10 mouse cellular contexts compared by ENCODE assay signal in the genomic region with DNA sequence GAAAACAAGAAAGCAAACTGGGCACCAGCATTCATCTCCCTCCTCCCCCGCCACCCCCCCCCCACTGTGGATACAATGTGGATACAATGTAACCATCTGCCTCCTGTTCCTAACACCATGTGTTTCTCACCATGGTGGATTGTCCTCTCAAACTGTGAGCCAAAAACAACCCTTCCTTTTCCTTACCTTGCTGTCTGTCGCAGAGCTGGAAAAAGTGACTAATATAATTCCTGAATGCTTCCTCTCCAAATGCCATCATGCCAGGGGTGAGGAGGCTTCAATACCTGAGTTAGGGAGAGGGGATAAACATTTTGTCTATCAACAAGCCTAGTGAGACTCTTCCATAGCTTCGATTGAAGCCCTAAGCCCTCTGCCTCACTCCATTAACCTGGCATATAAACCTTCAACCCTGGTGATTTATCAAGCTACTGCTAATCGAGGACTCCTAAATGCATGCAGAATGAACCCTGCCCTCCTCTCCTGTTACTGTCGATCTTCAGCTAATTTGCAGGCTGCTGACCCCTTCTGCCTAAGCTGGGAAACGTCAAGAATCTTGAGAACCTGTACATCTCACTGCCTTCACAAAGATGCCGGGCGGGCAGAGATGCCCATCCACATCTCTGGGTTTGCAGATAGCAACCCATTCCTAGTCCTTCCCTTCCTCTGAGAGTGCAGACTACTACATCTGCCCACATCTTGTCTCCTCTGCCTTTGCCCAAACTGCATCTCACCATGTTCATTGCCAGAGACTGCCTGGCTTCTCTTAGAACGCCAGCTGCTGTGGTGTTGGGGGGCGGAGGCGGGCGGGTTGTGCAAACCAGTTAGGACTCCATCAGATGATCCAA.
DNase-seq lines count a peak whose midpoint lies in the region; ATAC-seq lines count a peak whose summit lies in the region.
"Had no signal": no experiment of that assay in that cellular context is flagged by ENCODE, and none has a peak within 500 bp of the region (broad histone marks: within the 10 kb centered on the region; RNA-seq: fewer than 3 reads in every experiment).

No protein-coding gene starts in this region.

- intact Hi-C loops in left cerebral cortex, postnatal 10 days (cut with DNase I): no loop called here
- intact Hi-C loops in heart, postnatal 25 days (cut with DNase I): no loop called here

- ATAC-seq in cerebellum, adult (ENCODE audit: insufficient number of reproducible peaks, low FRiP score, low TSS enrichment): peak; percentile 62; the same call in 1 of the 2 replicates

- DNase-seq in cerebellum, postnatal 4 days (ENCODE audit: low spot score in 2 of 2): no peak
- DNase-seq in left cerebral cortex, adult 18-20 months (ENCODE audit: low spot score in 2 of 2): peak; percentile 61 to 68
- no peak for DNase-seq in left cerebral cortex, postnatal 10 days (ENCODE audit: extremely low spot score in 1 of 2, low spot score in 2 of 2)
- DNase-seq in cerebellum, adult 8-10 months: peak; percentile 72
- DNase-seq in right cerebral cortex, adult 2 months (ENCODE audit: low spot score in 2 of 2): peak; percentile 29 to 39
- DNase-seq in retina, postnatal 1 day: no peak
- no peak for DNase-seq in heart, postnatal 25 days (ENCODE audit: low spot score)
- DNase-seq: adrenal gland, postnatal 10 days; lung, adult 2 months had no signal

Comparison
In these comparisons a context has a peak if more than half of its experiments do, and no peak if none do; other contexts are left out.
1. DNase-seq: peak in left cerebral cortex, adult 18-20 months (2 of 2), cerebellum, adult 8-10 months (single experiment) and right cerebral cortex, adult 2 months (2 of 2); none in cerebellum, postnatal 4 days (0 of 2), left cerebral cortex, postnatal 10 days (0 of 2), retina, postnatal 1 day (single experiment) and heart, postnatal 25 days (single experiment).